Mouse (Mus musculus) neural tube, embryonic 14.5 days (tissue): ENCODE results near the gene Scrn1. TPM values are rescaled to one million over a fixed set of nuclear protein-coding genes. Genes with fewer than 3 reads are reported as not detected.
A peak's percentile ranks its signal among the peaks of the same experiment; 100 is the strongest.

Experiments
- ATAC-seq: fragments of 200-750 bp; cut with Nextera tagmentation; 2 replicates; pipeline ENCODE4 v1.8.0; 2017; ENCODE audit warnings: low read depth, mild to moderate bottlenecking, moderate TSS enrichment, moderate library complexity
- H3K27ac ChIP-seq: fragments of 300-500 bp; sonication (generic); 2 replicates; pipeline ENCODE4 v1.5.1; 2014; ENCODE audit warnings: low read depth, mild to moderate bottlenecking, control low read depth, low read length, moderate library complexity, mixed read lengths
- H3K27me3 ChIP-seq: fragments of 300-500 bp; sonication (generic); 2 replicates; pipeline ENCODE4 v1.6.1; 2014; ENCODE audit warnings: low read length; ENCODE audit not compliant: control insufficient read depth, insufficient read depth
- H3K36me3 ChIP-seq: fragments of 300-500 bp; sonication (generic); 2 replicates; pipeline ENCODE4 v1.6.1; 2014; ENCODE audit warnings: low read length, mixed read lengths; ENCODE audit not compliant: control insufficient read depth, insufficient read depth
- H3K4me1 ChIP-seq: fragments of 300-500 bp; sonication (generic); 2 replicates; pipeline ENCODE4 v1.6.1; 2014; ENCODE audit warnings: low read length; ENCODE audit not compliant: control insufficient read depth, insufficient read depth
- H3K4me2 ChIP-seq: fragments of 300-500 bp; sonication (generic); 2 replicates; pipeline ENCODE4 v1.6.1; 2014; ENCODE audit warnings: mild to moderate bottlenecking, low read depth, low read length, control low read depth
- H3K4me3 ChIP-seq: fragments of 300-500 bp; sonication (generic); 2 replicates; pipeline ENCODE4 v1.5.1; 2014; ENCODE audit warnings: low read depth, low read length, control low read depth, mixed read lengths
- H3K9ac ChIP-seq: fragments of 300-500 bp; sonication (generic); replicated peaks from 2 replicates; pipeline ENCODE4 v1.6.1; 2014; ENCODE audit warnings: low read depth, mild to moderate bottlenecking, control low read depth, low read length, mixed read lengths
- H3K9me3 ChIP-seq: fragments of 300-500 bp; sonication (generic); 2 replicates; pipeline ENCODE4 v1.6.1; 2016; ENCODE audit warnings: low read length; ENCODE audit not compliant: control insufficient read depth
- WGBS: fragments of 180-500 bp; shearing (Covaris S2); extraction: QIAGEN DNeasy Blood & Tissue Kit; methylation state at CpG from one replicate; pipeline ENCODE4 v1.1.7; 2014; 5-methylcytosine and 5-hydroxymethylcytosine counted together
- polyA plus RNA-seq: library from polyadenylated mRNA; unstranded; fragments of >200 nt; fragmentation: Nextera tagmentation; extraction: Ambion mirVana; gene quantifications from 2 replicates; pipeline ENCODE4 v1.2.1, GENCODE M21; 2014

Gene Scrn1
- polyA plus RNA-seq, 1 experiment from 2014 or later = 109 TPM

- Histone ChIP-seq H3K9ac (no peak overlapping the region), H3K27ac (no peak overlapping the region), H3K4me3 (no peak overlapping the region), H3K4me2 (no peak overlapping the region), H3K36me3 (no peaks in the 10 kb centered on the region), H3K4me1 (no peaks in the 10 kb centered on the region), H3K9me3 (no peaks in the 10 kb centered on the region), H3K27me3 (no peaks in the 10 kb centered on the region)
- ATAC-seq = no peak
- WGBS = 92% methylated on average over 8 of the region's 8 CpGs
Observed at GRCm38 (mm10) chr6:54528666-54529065, 37.6 kb downstream of the Scrn1 start.

- H3K36me3 ChIP-seq = peaks cover 6% of the 10 kb centered on the region; the same call in 1 of the 2 replicates
- peak; percentile 21; the same call in 1 of the 2 replicates for ATAC-seq
- no peaks in the 10 kb centered on the region for H3K27me3 ChIP-seq
- no peaks in the 10 kb centered on the region for H3K4me1 ChIP-seq
- no peak overlapping the region for H3K4me3 ChIP-seq
- H3K9me3 ChIP-seq = no peaks in the 10 kb centered on the region
- 80% methylated on average over 5 of the region's 5 CpGs for WGBS
- H3K4me2 ChIP-seq = no peak overlapping the region
- H3K27ac ChIP-seq = no peak overlapping the region
- no peak overlapping the region for H3K9ac ChIP-seq
Observed at GRCm38 (mm10) chr6:54518758-54519157, 47.5 kb downstream of the Scrn1 start.

- H3K9ac ChIP-seq = no peak overlapping the region
- H3K4me2 ChIP-seq = no peak overlapping the region
- WGBS = 87% methylated on average over 2 of the region's 2 CpGs
- H3K9me3 ChIP-seq = no peaks in the 10 kb centered on the region
- ATAC-seq = peak; percentile 29; the same call in 1 of the 2 replicates
- no peak overlapping the region for H3K4me3 ChIP-seq
- no peaks in the 10 kb centered on the region for H3K36me3 ChIP-seq
- no peaks in the 10 kb centered on the region for H3K27me3 ChIP-seq
- no peak overlapping the region for H3K27ac ChIP-seq
- H3K4me1 ChIP-seq = no peaks in the 10 kb centered on the region
Observed at GRCm38 (mm10) chr6:54516512-54517134, 49.7 kb downstream of the Scrn1 start.

- H3K4me2 ChIP-seq = no peak overlapping the region
- H3K9ac ChIP-seq = no peak overlapping the region
- no peaks in the 10 kb centered on the region for H3K27me3 ChIP-seq
- 87% methylated on average over 2 of the region's 2 CpGs for WGBS
- H3K4me1 ChIP-seq = peaks cover 11% of the 10 kb centered on the region
- H3K27ac ChIP-seq = no peak overlapping the region
- no peaks in the 10 kb centered on the region for H3K36me3 ChIP-seq
- ATAC-seq = no peak
- H3K9me3 ChIP-seq = no peaks in the 10 kb centered on the region
- H3K4me3 ChIP-seq = no peak overlapping the region
Observed at GRCm38 (mm10) chr6:54512256-54512655, 54.0 kb downstream of the Scrn1 start.

GRCm38 (mm10) chr6:54509264-54509663 is 57.0 kb downstream of the Scrn1 start:
- no peaks in the 10 kb centered on the region for H3K9me3 ChIP-seq
- no peaks in the 10 kb centered on the region for H3K36me3 ChIP-seq
- peaks cover 11% of the 10 kb centered on the region for H3K4me1 ChIP-seq
- H3K9ac ChIP-seq = no peak overlapping the region
- no peak overlapping the region for H3K4me2 ChIP-seq
- no peak overlapping the region for H3K4me3 ChIP-seq
- no peaks in the 10 kb centered on the region for H3K27me3 ChIP-seq
- ATAC-seq = no peak
- no peak overlapping the region for H3K27ac ChIP-seq
- WGBS = 85% methylated on average over 13 of the region's 13 CpGs

GRCm38 (mm10) chr6:54508256-54508793 is 58.0 kb downstream of the Scrn1 start:
- H3K4me3 ChIP-seq = no peak overlapping the region
- H3K27me3 ChIP-seq = no peaks in the 10 kb centered on the region
- no peaks in the 10 kb centered on the region for H3K36me3 ChIP-seq
- H3K4me2 ChIP-seq = no peak overlapping the region
- peak overlapping the region; percentile 70 for H3K27ac ChIP-seq
- 34% methylated on average over 6 of the region's 6 CpGs for WGBS
- peaks cover 11% of the 10 kb centered on the region for H3K4me1 ChIP-seq
- H3K9me3 ChIP-seq = no peaks in the 10 kb centered on the region
- no peak overlapping the region for H3K9ac ChIP-seq
- ATAC-seq = peak; percentile 59; the same call in 1 of the 2 replicates

GRCm38 (mm10) chr6:54507808-54508207 is 58.5 kb downstream of the Scrn1 start:
- WGBS = 64% methylated on average over 5 of the region's 5 CpGs
- ATAC-seq = peak; percentile 49; the same call in 1 of the 2 replicates
- no peaks in the 10 kb centered on the region for H3K27me3 ChIP-seq
- H3K9me3 ChIP-seq = no peaks in the 10 kb centered on the region
- H3K27ac ChIP-seq = peak overlapping the region; percentile 70
- no peak overlapping the region for H3K9ac ChIP-seq
- H3K4me3 ChIP-seq = no peak overlapping the region
- peaks cover 11% of the 10 kb centered on the region for H3K4me1 ChIP-seq
- H3K4me2 ChIP-seq = no peak overlapping the region
- no peaks in the 10 kb centered on the region for H3K36me3 ChIP-seq

- Histone ChIP-seq H3K4me2 (no peak overlapping the region), H3K36me3 (no peaks in the 10 kb centered on the region), H3K9ac (no peak overlapping the region), H3K9me3 (no peaks in the 10 kb centered on the region), H3K27ac (no peak overlapping the region), H3K27me3 (no peaks in the 10 kb centered on the region), H3K4me3 (no peak overlapping the region), H3K4me1 (peaks cover 11% of the 10 kb centered on the region)
- 0 out of 2 replicates have a peak, but pooled peaks have one; percentile 15 for ATAC-seq
- 42% methylated on average over 8 of the region's 8 CpGs for WGBS
Observed at GRCm38 (mm10) chr6:54507002-54507401, 59.3 kb downstream of the Scrn1 start.

GRCm38 (mm10) chr6:54506318-54506717 is 60.0 kb downstream of the Scrn1 start:
- Histone ChIP-seq H3K36me3 (no peaks in the 10 kb centered on the region), H3K4me1 (peaks cover 11% of the 10 kb centered on the region), H3K27ac (no peak overlapping the region), H3K9me3 (no peaks in the 10 kb centered on the region), H3K27me3 (no peaks in the 10 kb centered on the region), H3K9ac (no peak overlapping the region), H3K4me2 (no peak overlapping the region), H3K4me3 (no peak overlapping the region)
- WGBS = 91% methylated on average over 11 of the region's 11 CpGs
- ATAC-seq = no peak
